Mouse (Mus musculus) limb, embryonic 15.5 days (tissue): ENCODE measurements around the gene Zfp641. TPM values are rescaled to one million over a fixed set of nuclear protein-coding genes. Genes with fewer than 3 reads are reported as not detected.

ENCODE experiments used
- polyA plus RNA-seq: library from polyadenylated mRNA; unstranded; fragments of >200 nt; fragmentation: Nextera tagmentation; extraction: Ambion mirVana; gene quantifications from 2 replicates; pipeline ENCODE4 v1.2.1, GENCODE M21; 2015

Gene Zfp641
- polyA plus RNA-seq, 1 experiment from 2014 or later: 0.56 TPM

Other genes starting within 250 kb of the Zfp641 start
- gene Pfkm, start 203.6 kb downstream of the Zfp641 start, polyA plus RNA-seq: 47.5 and 77.4 TPM in 2 replicates
- 28.6 and 29.3 TPM in 2 replicates for gene Senp1, start 202.4 kb downstream of the Zfp641 start, polyA plus RNA-seq
- 46.7 and 56.3 TPM in 2 replicates for gene Asb8, start 130.5 kb downstream of the Zfp641 start, polyA plus RNA-seq
- gene Ccdc184, start 129.0 kb downstream of the Zfp641 start, polyA plus RNA-seq: 0.20 and 0.40 TPM in 2 replicates
- gene Olfr288, start 100.6 kb downstream of the Zfp641 start, polyA plus RNA-seq: not detected in 2 replicates
- not detected in 2 replicates for gene Gm44579, start 75.2 kb downstream of the Zfp641 start, polyA plus RNA-seq
- not detected in 2 replicates for gene Olfr287, start 75.1 kb downstream of the Zfp641 start, polyA plus RNA-seq
- not detected in 2 replicates for gene Olfr286, start 61.7 kb downstream of the Zfp641 start, polyA plus RNA-seq
- gene H1fnt, start 38.9 kb downstream of the Zfp641 start, polyA plus RNA-seq: not detected in 2 replicates
- gene Olfr285, start 21.2 kb upstream of the Zfp641 start, polyA plus RNA-seq: not detected in 2 replicates
- gene Olfr284, start 44.8 kb upstream of the Zfp641 start, polyA plus RNA-seq: not detected in 2 replicates
- not detected in 2 replicates for gene Olfr283, start 84.8 kb upstream of the Zfp641 start, polyA plus RNA-seq
- not detected in 2 replicates for gene Olfr282, start 135.1 kb upstream of the Zfp641 start, polyA plus RNA-seq
- not detected in 2 replicates for gene Olfr281, start 156.4 kb upstream of the Zfp641 start, polyA plus RNA-seq
- gene OR5BS1P, start 173.7 kb upstream of the Zfp641 start, polyA plus RNA-seq: not detected in 2 replicates
- 0.20 TPM in 1 of 2 replicates, not detected in the other for gene Lalba, start 186.6 kb upstream of the Zfp641 start, polyA plus RNA-seq
- gene Olfr279, start 196.2 kb upstream of the Zfp641 start, polyA plus RNA-seq: not detected in 2 replicates
- gene Kansl2, start 238.1 kb upstream of the Zfp641 start, polyA plus RNA-seq: 90.5 and 101 TPM in 2 replicates